Mouse (Mus musculus) forebrain, embryonic 14.5 days (tissue): ENCODE results near the gene Kctd4. TPM values are rescaled to one million over a fixed set of nuclear protein-coding genes. Genes with fewer than 3 reads are reported as not detected.
"Not testable (repeated sequence)": the region's sequence is repeated elsewhere in the genome, so short reads cannot be mapped to it uniquely, and the experiment has no call there.

Experiments used
- ATAC-seq: fragments of 200-750 bp; cut with Nextera tagmentation; 2 replicates; pipeline ENCODE4 v1.8.0; 2017; ENCODE audit warnings: mild to moderate bottlenecking, moderate library complexity
- DNase-seq: peaks from one replicate; pipeline ENCODE4 v3.0.0-alpha.2; 2015; ENCODE audit warnings: low spot score
- H3K27ac ChIP-seq: fragments of 300-500 bp; sonication (generic); 2 replicates; pipeline ENCODE4 v1.5.1; 2014; ENCODE audit warnings: low read depth, mild to moderate bottlenecking, control low read depth, low read length, moderate library complexity
- H3K27me3 ChIP-seq: fragments of 300-500 bp; sonication (generic); replicated peaks from 2 replicates; pipeline ENCODE4 v1.6.1; 2014; ENCODE audit warnings: low read length, control low read depth, mixed read lengths; ENCODE audit not compliant: control insufficient read depth, insufficient read depth
- H3K36me3 ChIP-seq: fragments of 300-500 bp; sonication (generic); 2 replicates; pipeline ENCODE4 v1.6.1; 2014; ENCODE audit warnings: low read length, control low read depth; ENCODE audit not compliant: control insufficient read depth, insufficient read depth
- H3K4me1 ChIP-seq: fragments of 300-500 bp; sonication (generic); 2 replicates; pipeline ENCODE4 v1.6.1; 2014; ENCODE audit warnings: antibody characterized with exemption, low read length, control low read depth; ENCODE audit not compliant: control insufficient read depth, insufficient read depth
- H3K4me2 ChIP-seq: fragments of 300-500 bp; sonication (generic); 2 replicates; pipeline ENCODE4 v1.6.1; 2014; ENCODE audit warnings: mild to moderate bottlenecking, control low read depth, low read length
- H3K4me3 ChIP-seq: fragments of 300-500 bp; sonication (generic); 2 replicates; pipeline ENCODE4 v1.5.1; 2014; ENCODE audit warnings: low read depth, low read length, control low read depth
- H3K9ac ChIP-seq: fragments of 300-500 bp; sonication (generic); 2 replicates; pipeline ENCODE4 v1.6.1; 2014; ENCODE audit warnings: mild to moderate bottlenecking, low read length, control low read depth, moderate library complexity
- H3K9me3 ChIP-seq: fragments of 300-500 bp; sonication (generic); replicated peaks from 2 replicates; pipeline ENCODE4 v1.6.1; 2016; ENCODE audit warnings: low read length, control low read depth, mixed read lengths; ENCODE audit not compliant: control insufficient read depth
- WGBS: fragments of 180-500 bp; shearing (Covaris S2); extraction: QIAGEN DNeasy Blood & Tissue Kit; methylation state at CpG from one replicate; pipeline ENCODE4 v1.1.7; 2014; 5-methylcytosine and 5-hydroxymethylcytosine counted together
- polyA plus RNA-seq: library from polyadenylated mRNA; unstranded; fragments of >200 nt; fragmentation: Nextera tagmentation; extraction: Ambion mirVana; gene quantifications from 2 replicates; pipeline ENCODE4 v1.2.1, GENCODE M21; 2014

The Kctd4 gene
- polyA plus RNA-seq = 7.7 and 9.5 TPM in 2 replicates

- no peak within 1 kb of the TSS for H3K9ac ChIP-seq
- no peaks in the 10 kb centered on the region for H3K9me3 ChIP-seq
- H3K36me3 ChIP-seq = no peaks in the 10 kb centered on the region
- 92% methylated on average over 7 of the region's 7 CpGs for WGBS
- ATAC-seq (no peak), DNase-seq (no peak)
- no peak within 1 kb of the TSS for H3K4me2 ChIP-seq
- H3K27me3 ChIP-seq = no peaks in the 10 kb centered on the region
- H3K4me3 ChIP-seq = no peak within 1 kb of the TSS
- no peaks in the 10 kb centered on the region for H3K4me1 ChIP-seq
- no peak within 1 kb of the TSS for H3K27ac ChIP-seq
These were observed at the start of gene Kctd4 for GRCm38 (mm10) chr14:75954766-75955165. Gene Kctd4, plus strand, starts transcription at chr14:75955009.

GRCm38 (mm10) chr14:75906931-75907330, 47.9 kb upstream of the Kctd4 start:
- Histone ChIP-seq H3K9ac (no peak overlapping the region), H3K4me3 (no peak overlapping the region), H3K36me3 (peaks cover 8% of the 10 kb centered on the region; the same call in 1 of the 2 replicates), H3K4me1 (no peaks in the 10 kb centered on the region), H3K9me3 (no peaks in the 10 kb centered on the region), H3K27ac (no peak overlapping the region), H3K27me3 (no peaks in the 10 kb centered on the region), H3K4me2 (no peak overlapping the region)
- no peak for ATAC-seq
- 77% methylated on average over 8 of the region's 8 CpGs for WGBS
- no peak for DNase-seq

- Histone ChIP-seq H3K9me3 (no peaks in the 10 kb centered on the region), H3K4me2 (no peak overlapping the region), H3K36me3 (no peaks in the 10 kb centered on the region), H3K27me3 (no peaks in the 10 kb centered on the region), H3K4me3 (no peak overlapping the region), H3K27ac (no peak overlapping the region), H3K9ac (no peak overlapping the region), H3K4me1 (no peaks in the 10 kb centered on the region)
- 68% methylated on average over 6 of the region's 6 CpGs for WGBS
- ATAC-seq (no peak), DNase-seq (no peak)
These were observed 42.8 kb upstream of the Kctd4 start for GRCm38 (mm10) chr14:75911968-75912367.

- Histone ChIP-seq H3K27me3 (no peaks in the 10 kb centered on the region), H3K9me3 (no peaks in the 10 kb centered on the region), H3K4me3 (no peak overlapping the region), H3K36me3 (no peaks in the 10 kb centered on the region), H3K4me2 (no peak overlapping the region), H3K4me1 (no peaks in the 10 kb centered on the region), H3K27ac (no peak overlapping the region), H3K9ac (no peak overlapping the region)
- DNase-seq (no peak), ATAC-seq (no peak)
- 96% methylated on average over 2 of the region's 2 CpGs for WGBS
These were observed 42.1 kb upstream of the Kctd4 start for GRCm38 (mm10) chr14:75912665-75913064.

GRCm38 (mm10) chr14:75923314-75924052, 31.3 kb upstream of the Kctd4 start:
- Histone ChIP-seq H3K9ac (no peak overlapping the region), H3K4me3 (no peak overlapping the region), H3K4me1 (peaks cover 7% of the 10 kb centered on the region), H3K27ac (0 out of 2 replicates have a peak overlapping the region, but pooled peaks have one; percentile 21), H3K9me3 (no peaks in the 10 kb centered on the region), H3K4me2 (no peak overlapping the region), H3K27me3 (no peaks in the 10 kb centered on the region), H3K36me3 (no peaks in the 10 kb centered on the region)
- DNase-seq (peak; percentile 70), ATAC-seq (peak; percentile 71)
- 67% methylated on average over 1 of the region's 1 CpGs for WGBS

- H3K4me2 ChIP-seq, H3K9ac ChIP-seq, ATAC-seq, H3K4me3 ChIP-seq, DNase-seq, H3K36me3 ChIP-seq, H3K9me3 ChIP-seq, H3K4me1 ChIP-seq, H3K27me3 ChIP-seq, H3K27ac ChIP-seq: not testable (repeated sequence)
- WGBS = 86% methylated on average over 8 of the region's 8 CpGs
These were observed 25.1 kb upstream of the Kctd4 start for GRCm38 (mm10) chr14:75929713-75930112.

- H3K9me3 ChIP-seq = no peaks in the 10 kb centered on the region
- H3K9ac ChIP-seq = no peak overlapping the region
- H3K36me3 ChIP-seq = no peaks in the 10 kb centered on the region
- DNase-seq = no peak
- no peak overlapping the region for H3K27ac ChIP-seq
- no peaks in the 10 kb centered on the region for H3K27me3 ChIP-seq
- no peak overlapping the region for H3K4me2 ChIP-seq
- ATAC-seq = no peak
- H3K4me3 ChIP-seq = no peak overlapping the region
- whole genome bisulfite sequencing = 97% methylated on average over 23 of the region's 23 CpGs
- H3K4me1 ChIP-seq = no peaks in the 10 kb centered on the region
These were observed 23.5 kb upstream of the Kctd4 start for GRCm38 (mm10) chr14:75931266-75931665.

- no peaks in the 10 kb centered on the region for H3K9me3 ChIP-seq
- H3K27ac ChIP-seq = no peak overlapping the region
- no peaks in the 10 kb centered on the region for H3K4me1 ChIP-seq
- H3K27me3 ChIP-seq = no peaks in the 10 kb centered on the region
- whole genome bisulfite sequencing = 88% methylated on average over 2 of the region's 2 CpGs
- DNase-seq = no peak
- no peak overlapping the region for H3K4me2 ChIP-seq
- no peak overlapping the region for H3K9ac ChIP-seq
- no peak for ATAC-seq
- no peak overlapping the region for H3K4me3 ChIP-seq
- H3K36me3 ChIP-seq = no peaks in the 10 kb centered on the region
These were observed 20.4 kb upstream of the Kctd4 start for GRCm38 (mm10) chr14:75934359-75934758.

GRCm38 (mm10) chr14:75937714-75938113, 17.1 kb upstream of the Kctd4 start:
- no peak overlapping the region for H3K9ac ChIP-seq
- WGBS = 82% methylated on average over 1 of the region's 1 CpGs

More at GRCm38 (mm10) chr14:75937714-75938113, 17.1 kb upstream of the Kctd4 start:
- H3K27ac ChIP-seq = no peak overlapping the region
- H3K4me2 ChIP-seq = no peak overlapping the region
- H3K4me1 ChIP-seq = no peaks in the 10 kb centered on the region
- no peaks in the 10 kb centered on the region for H3K9me3 ChIP-seq
- ATAC-seq (no peak), DNase-seq (no peak)
- H3K4me3 ChIP-seq = no peak overlapping the region
- H3K36me3 ChIP-seq = no peaks in the 10 kb centered on the region
- H3K27me3 ChIP-seq = no peaks in the 10 kb centered on the region
